Mouse (Mus musculus): ENCODE measurements around the gene Eps8.

DNA sequence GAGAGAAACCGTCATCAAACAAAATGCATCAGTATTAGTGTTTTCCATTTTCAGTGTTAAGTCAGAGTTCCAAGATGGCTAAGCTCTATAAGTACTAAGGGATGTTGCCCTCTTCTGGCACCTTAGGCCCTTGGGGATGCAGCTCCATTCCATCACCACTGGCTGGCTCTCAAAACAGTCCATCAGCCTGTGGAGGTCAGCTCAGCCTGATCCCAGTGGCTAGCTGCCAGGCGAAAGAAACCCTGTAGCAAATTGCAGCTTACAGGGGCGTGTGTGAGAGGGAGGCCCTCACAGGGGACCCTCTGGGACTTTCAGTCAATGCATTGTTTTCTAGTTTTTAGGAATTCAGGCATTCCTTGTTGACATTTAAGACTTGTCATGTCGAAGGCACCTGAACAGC lies 40.8 kb downstream of the Eps8 start:
- TF ChIP-seq POLR2A (IDR thresholded peaks at IDR 0.05; ENCODE audit: low read depth, low read length) (no peak), CTCF (IDR thresholded peaks at IDR 0.05; ENCODE audit: extremely low read depth, insufficient read depth, insufficient read length, insufficient replicate concordance) (no peak)
